Mouse (Mus musculus) yolk sac, embryonic 10.5 days (tissue): ENCODE measurements around the gene Abcc9.

Experiments used
- DNase-seq: peaks from one replicate; pipeline ENCODE4 v3.0.0-alpha.2; 2017; ENCODE audit warnings: low spot score

Abcc9 gene

GRCm38 (mm10) chr6:142548377-142548776 lies 153.7 kb downstream of the Abcc9 start:
- DNase-seq = no peak

- no peak for DNase-seq
Observed at GRCm38 (mm10) chr6:142545132-142545531, 157.0 kb downstream of the Abcc9 start.

- no peak for DNase-seq
Observed at GRCm38 (mm10) chr6:142543648-142544047, 158.5 kb downstream of the Abcc9 start.

GRCm38 (mm10) chr6:142542800-142543175 lies 159.3 kb downstream of the Abcc9 start:
- no peak for DNase-seq

- DNase-seq = no peak
Observed at GRCm38 (mm10) chr6:142542082-142542799, 159.9 kb downstream of the Abcc9 start.

DNA sequence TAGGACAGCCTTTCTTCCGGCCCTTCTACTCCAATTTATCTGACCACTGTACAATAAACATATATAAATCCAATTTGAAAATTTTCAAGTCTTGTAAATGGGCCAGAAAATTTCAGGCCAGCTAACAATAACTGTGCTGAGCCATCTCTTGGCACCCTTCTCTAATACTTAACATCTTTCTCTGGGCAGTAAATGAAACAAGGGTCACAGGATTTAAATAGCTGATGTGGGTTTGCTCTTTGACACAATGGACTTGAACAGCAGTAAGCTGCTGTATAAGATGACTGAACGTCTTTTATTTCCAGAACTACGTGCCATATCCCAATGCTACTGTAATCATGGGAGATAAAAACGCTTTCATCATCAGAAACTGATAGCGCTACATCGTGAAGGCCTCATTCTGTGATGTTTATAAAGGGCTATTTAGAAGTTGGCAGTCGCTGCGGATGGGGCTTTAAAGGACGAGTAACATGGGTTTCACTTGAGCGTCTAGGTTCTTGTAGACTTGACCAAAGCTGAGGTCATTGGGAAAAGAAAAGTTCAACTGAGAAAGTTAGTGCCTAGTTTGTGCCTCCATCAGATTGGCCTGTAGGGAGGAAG lies 161.5 kb downstream of the Abcc9 start:
- no peak for DNase-seq

DNA sequence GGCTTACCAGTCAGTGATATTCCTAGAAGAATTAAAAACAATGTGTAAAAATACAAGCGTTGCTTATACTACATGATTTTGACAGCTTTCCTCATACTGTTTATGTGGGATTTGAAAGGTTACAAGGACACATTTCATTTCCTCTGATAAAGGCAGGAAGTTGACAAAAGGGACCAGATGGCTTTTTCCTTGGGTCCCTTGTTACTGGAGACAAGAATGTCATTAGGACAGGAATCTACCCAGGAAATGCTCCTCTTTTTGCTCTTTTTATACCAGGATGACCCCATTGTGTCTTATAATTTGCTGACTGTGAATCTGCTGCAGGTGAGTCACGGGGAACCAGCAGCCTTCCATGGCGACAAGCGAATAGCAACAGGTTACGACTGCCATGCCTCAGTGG lies 162.0 kb downstream of the Abcc9 start:
- DNase-seq = no peak

DNA sequence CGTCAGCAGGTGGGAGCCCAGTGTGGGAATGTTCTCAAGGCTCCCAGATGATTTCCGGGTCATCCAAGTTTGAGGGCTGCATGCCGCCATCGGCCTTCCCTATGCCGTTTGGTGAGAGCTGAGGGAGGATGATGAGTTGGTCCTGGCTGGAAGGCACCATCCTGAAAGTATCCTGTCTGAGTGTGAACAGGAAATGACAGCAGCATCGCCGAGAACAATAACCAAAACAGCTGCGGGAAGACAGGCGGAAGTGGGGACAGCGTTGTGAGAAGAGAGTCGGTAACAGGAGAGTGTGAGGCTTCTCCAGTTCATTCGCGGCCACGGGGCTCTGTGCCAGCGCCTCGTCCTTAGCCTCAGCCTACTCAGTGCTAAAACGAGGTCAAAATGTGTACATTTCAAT lies 163.6 kb downstream of the Abcc9 start:
- DNase-seq = no peak
